Mouse (Mus musculus): Measurements from ENCODE around the gene Slc39a2. TPM values are rescaled to one million over a fixed set of nuclear protein-coding genes. Genes with fewer than 3 reads are reported as not detected.
A peak's percentile ranks its signal among the peaks of the same experiment; 100 is the strongest.
"Not testable (repeated sequence)": the region's sequence is repeated elsewhere in the genome, so short reads cannot be mapped to it uniquely, and the experiment has no call there.

The Slc39a2 gene
- polyA plus RNA-seq (2015; fragmentation: Nextera tagmentation; extraction: Ambion mirVana), result 0.38 and 0.57 TPM in 2 replicates

DNA sequence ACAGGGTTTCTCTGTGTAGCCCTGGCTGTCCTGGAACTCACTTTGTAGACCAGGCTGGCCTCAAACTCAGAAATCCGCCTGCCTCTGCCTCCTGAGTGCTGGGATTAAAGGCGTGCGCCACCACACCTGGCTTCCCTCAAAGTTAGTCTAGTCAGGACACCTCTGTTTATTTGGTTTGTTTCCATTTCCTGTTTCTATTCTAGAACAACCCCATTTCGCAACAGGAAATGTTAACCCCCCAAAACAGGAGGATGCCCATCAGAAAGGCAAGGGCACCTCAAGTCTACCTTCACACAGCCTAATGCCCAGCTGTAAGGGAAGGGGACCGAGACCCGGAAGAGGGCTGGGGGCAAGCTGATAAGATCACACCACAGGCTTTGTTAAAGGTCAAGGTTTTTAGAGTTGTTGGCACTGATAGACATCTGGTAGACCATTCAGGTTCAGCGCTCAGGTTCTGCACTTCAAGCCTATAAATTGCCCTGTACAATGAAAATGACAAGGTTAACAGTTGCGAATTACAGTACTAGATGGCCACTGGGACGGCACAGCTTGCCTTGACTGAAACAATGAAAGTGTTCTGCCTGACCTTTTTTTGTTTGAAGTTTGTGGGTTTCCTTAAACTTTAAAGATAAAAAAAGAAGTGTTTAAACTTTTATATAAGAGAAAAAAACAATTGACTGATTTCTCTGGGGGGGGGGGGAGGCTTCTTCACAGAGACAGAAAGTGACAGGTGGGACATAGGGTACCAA lies at the start of gene Slc39a2:
Gene Slc39a2 (plus strand): TSS at position 699 of the 749 bp plus-strand sequence.
- ATAC-seq, result no peak
- Histone ChIP-seq H3K4me1 (replicated peaks; ENCODE audit: control insufficient read depth, insufficient read depth, low read length) (no peaks in the 10 kb centered on the region), H3K9ac (ENCODE audit: low read depth, low read length) (no peak within 1 kb of the TSS), H3K4me2 (replicated peaks; ENCODE audit: low read depth) (no peak within 1 kb of the TSS), H3K27me3 (replicated peaks; ENCODE audit: control insufficient read depth, insufficient read depth, low read length) (no peaks in the 10 kb centered on the region), H3K36me3 (ENCODE audit: control insufficient read depth, insufficient read depth) (peaks cover 57% of the 10 kb centered on the region), H3K27ac (ENCODE audit: low read depth, low read length) (no peak within 1 kb of the TSS), H3K9me3 (ENCODE audit: control insufficient read depth) (no peaks in the 10 kb centered on the region), H3K4me3 (ENCODE audit: low read depth, low read length) (no peak within 1 kb of the TSS)
- TF ChIP-seq CTCF (IDR thresholded peaks at IDR 0.05; ENCODE audit: low read depth), result no peak
- 85% methylated on average over 9 of the region's 9 CpGs for WGBS

DNA sequence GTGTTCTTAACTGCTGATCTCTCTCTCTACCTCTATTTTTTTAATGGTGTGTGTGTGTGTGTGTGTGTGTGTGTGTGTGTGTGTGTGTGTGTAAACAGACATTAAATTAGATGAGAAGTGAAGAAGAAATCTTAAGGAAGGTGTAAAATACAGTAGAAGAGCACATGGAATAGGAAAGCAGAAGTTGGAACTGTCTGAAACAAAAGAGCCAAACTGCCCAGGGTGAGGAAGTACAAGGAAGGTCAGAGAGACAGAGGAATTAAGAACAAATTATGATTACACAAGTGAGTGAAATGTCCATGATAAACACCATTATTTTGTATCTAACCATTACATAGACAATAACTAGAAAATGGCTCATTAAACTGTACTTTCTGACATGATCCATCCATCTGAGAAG lies 48.8 kb upstream of the Slc39a2 start:
- ATAC-seq, result no peak
- H3K9ac ChIP-seq (ENCODE audit: low read depth, low read length), result no peak overlapping the region
- no peak overlapping the region for H3K4me2 ChIP-seq (replicated peaks; ENCODE audit: low read depth)
- H3K36me3 ChIP-seq (ENCODE audit: control insufficient read depth, insufficient read depth), result no peaks in the 10 kb centered on the region
- H3K4me1 ChIP-seq (replicated peaks; ENCODE audit: control insufficient read depth, insufficient read depth, low read length), result no peaks in the 10 kb centered on the region
- no peaks in the 10 kb centered on the region for H3K9me3 ChIP-seq (ENCODE audit: control insufficient read depth)
- no peak overlapping the region for H3K4me3 ChIP-seq (ENCODE audit: low read depth, low read length)
- no peaks in the 10 kb centered on the region for H3K27me3 ChIP-seq (replicated peaks; ENCODE audit: control insufficient read depth, insufficient read depth, low read length)
- no peak overlapping the region for H3K27ac ChIP-seq (ENCODE audit: low read depth, low read length)
- TF ChIP-seq CTCF (IDR thresholded peaks at IDR 0.05; ENCODE audit: low read depth), result no peak

DNA sequence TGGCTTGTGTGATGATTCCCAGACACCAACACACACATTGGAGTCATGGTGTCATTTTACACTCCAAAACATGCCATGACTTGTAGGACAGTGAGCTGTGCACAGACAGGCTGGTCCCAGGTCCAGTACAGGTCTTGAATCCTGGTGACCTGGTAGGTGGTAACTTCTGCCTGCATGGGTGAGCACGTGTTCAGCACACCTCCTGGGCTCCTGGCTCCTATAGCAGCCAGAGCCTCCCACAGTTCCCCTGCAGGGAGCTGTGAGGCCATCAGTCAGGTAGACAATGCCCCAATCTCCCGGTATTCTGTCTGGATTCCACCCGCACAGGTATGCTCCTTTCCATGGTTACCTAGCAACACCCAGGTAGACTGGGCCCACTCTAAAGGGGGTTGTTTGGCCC lies 46.1 kb upstream of the Slc39a2 start:
- 45% methylated on average over 3 of the region's 3 CpGs for WGBS
- Histone ChIP-seq H3K27ac (ENCODE audit: low read depth, low read length) (no peak overlapping the region), H3K4me1 (replicated peaks; ENCODE audit: control insufficient read depth, insufficient read depth, low read length) (no peaks in the 10 kb centered on the region), H3K4me3 (ENCODE audit: low read depth, low read length) (no peak overlapping the region), H3K9me3 (ENCODE audit: control insufficient read depth) (no peaks in the 10 kb centered on the region), H3K4me2 (replicated peaks; ENCODE audit: low read depth) (no peak overlapping the region), H3K9ac (ENCODE audit: low read depth, low read length) (no peak overlapping the region), H3K27me3 (replicated peaks; ENCODE audit: control insufficient read depth, insufficient read depth, low read length) (no peaks in the 10 kb centered on the region), H3K36me3 (ENCODE audit: control insufficient read depth, insufficient read depth) (no peaks in the 10 kb centered on the region)
- TF ChIP-seq CTCF (IDR thresholded peaks at IDR 0.05; ENCODE audit: low read depth), result no peak
- ATAC-seq, result no peak

DNA sequence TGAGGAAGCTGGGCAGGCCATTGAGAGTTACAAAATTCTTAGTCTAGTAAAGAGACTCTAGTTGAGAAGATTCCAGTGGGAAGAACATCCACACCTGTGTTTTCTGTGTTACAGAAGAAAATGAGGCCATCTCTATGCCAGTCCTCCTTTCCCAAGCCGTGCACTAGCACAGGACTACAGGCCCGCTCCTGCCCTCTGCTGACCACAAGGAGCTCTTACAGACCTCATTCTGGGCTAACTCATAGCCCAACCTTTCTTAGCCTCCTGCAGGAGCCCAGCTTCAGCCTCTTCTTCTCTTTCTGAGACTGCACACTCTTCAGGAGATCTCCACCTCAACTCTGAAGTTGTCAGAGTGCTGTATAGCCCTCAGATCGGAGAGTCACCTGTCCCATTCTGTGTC lies 41.7 kb upstream of the Slc39a2 start:
- ATAC-seq; H3K4me3 ChIP-seq (ENCODE audit: low read depth, low read length); H3K4me2 ChIP-seq (replicated peaks; ENCODE audit: low read depth); H3K27ac ChIP-seq (ENCODE audit: low read depth, low read length); H3K36me3 ChIP-seq (ENCODE audit: control insufficient read depth, insufficient read depth); H3K9me3 ChIP-seq (ENCODE audit: control insufficient read depth); H3K27me3 ChIP-seq (replicated peaks; ENCODE audit: control insufficient read depth, insufficient read depth, low read length); H3K4me1 ChIP-seq (replicated peaks; ENCODE audit: control insufficient read depth, insufficient read depth, low read length); H3K9ac ChIP-seq (ENCODE audit: low read depth, low read length): not testable (repeated sequence)
- 57% methylated on average over 3 of the region's 3 CpGs for WGBS
- TF ChIP-seq CTCF (IDR thresholded peaks at IDR 0.05; ENCODE audit: low read depth), result peak; percentile 62

DNA sequence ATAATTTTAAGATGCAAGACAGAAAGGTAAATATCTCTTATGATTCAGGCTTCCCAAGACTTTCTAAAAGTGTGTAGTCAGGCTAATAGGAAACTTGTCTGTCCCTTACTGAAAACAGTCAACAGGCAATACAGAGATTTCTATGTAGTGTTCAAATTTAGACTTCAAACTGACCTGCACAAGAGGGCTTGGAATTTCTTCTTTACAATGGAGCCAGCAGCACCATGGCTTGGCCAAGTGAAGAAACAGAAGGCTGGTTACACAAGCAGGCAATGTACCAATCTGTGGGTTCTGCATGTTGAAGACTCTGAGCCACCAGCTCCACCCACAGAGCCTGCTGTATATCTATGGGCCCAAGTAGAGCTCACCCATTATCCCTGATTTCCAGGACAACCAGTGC lies 39.3 kb upstream of the Slc39a2 start, which contains the start of gene Ear6:
Gene Ear6 (plus strand): TSS at position 301 of the 400 bp plus-strand sequence.
- no peak for TF ChIP-seq CTCF (IDR thresholded peaks at IDR 0.05; ENCODE audit: low read depth)
- no peaks in the 10 kb centered on the region for H3K9me3 ChIP-seq (ENCODE audit: control insufficient read depth)

DNA sequence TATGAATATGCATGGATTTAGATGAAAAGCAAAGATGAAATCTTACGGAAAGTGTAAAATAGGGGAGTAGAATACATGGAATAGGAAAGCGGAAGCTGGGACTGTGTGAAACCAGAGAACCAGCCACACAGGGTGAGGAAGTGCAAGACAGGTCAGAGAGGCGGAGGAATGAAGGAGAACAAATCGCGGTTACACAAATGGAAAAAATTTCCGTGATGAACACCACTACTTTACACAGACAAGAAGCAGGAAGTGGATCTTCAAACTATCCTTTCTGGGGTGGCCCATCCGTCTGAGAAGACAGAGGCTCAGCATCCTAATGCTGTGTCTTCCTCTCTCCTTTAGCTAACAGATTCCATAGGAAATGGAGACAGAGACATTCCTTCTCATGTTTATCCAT lies 37.4 kb upstream of the Slc39a2 start:
- H3K36me3 ChIP-seq (ENCODE audit: control insufficient read depth, insufficient read depth); H3K9ac ChIP-seq (ENCODE audit: low read depth, low read length); H3K9me3 ChIP-seq (ENCODE audit: control insufficient read depth); H3K27ac ChIP-seq (ENCODE audit: low read depth, low read length); H3K27me3 ChIP-seq (replicated peaks; ENCODE audit: control insufficient read depth, insufficient read depth, low read length); ATAC-seq; H3K4me3 ChIP-seq (ENCODE audit: low read depth, low read length); H3K4me2 ChIP-seq (replicated peaks; ENCODE audit: low read depth); H3K4me1 ChIP-seq (replicated peaks; ENCODE audit: control insufficient read depth, insufficient read depth, low read length): not testable (repeated sequence)
- WGBS, result 75% methylated on average over 7 of the region's 7 CpGs

More for the DNA sequence above, 39.3 kb upstream of the Slc39a2 start, which contains the start of gene Ear6:
- Histone ChIP-seq H3K4me3 (ENCODE audit: low read depth, low read length) (no peak within 1 kb of the TSS), H3K4me1 (replicated peaks; ENCODE audit: control insufficient read depth, insufficient read depth, low read length) (no peaks in the 10 kb centered on the region), H3K27me3 (replicated peaks; ENCODE audit: control insufficient read depth, insufficient read depth, low read length) (no peaks in the 10 kb centered on the region), H3K9ac (ENCODE audit: low read depth, low read length) (no peak within 1 kb of the TSS), H3K27ac (ENCODE audit: low read depth, low read length) (no peak within 1 kb of the TSS), H3K36me3 (ENCODE audit: control insufficient read depth, insufficient read depth) (no peaks in the 10 kb centered on the region), H3K4me2 (replicated peaks; ENCODE audit: low read depth) (no peak within 1 kb of the TSS)
- ATAC-seq, result no peak
